Mouse (Mus musculus) limb, embryonic 12.5 days (tissue): Measurements from ENCODE around the gene Pvrig. TPM values are rescaled to one million over a fixed set of nuclear protein-coding genes. Genes with fewer than 3 reads are reported as not detected.
"Not testable (repeated sequence)": the region's sequence is repeated elsewhere in the genome, so short reads cannot be mapped to it uniquely, and the experiment has no call there.

Experiments used
- ATAC-seq: fragments of 200-750 bp; cut with Nextera tagmentation; 2 replicates; pipeline ENCODE4 v1.8.0; 2017; ENCODE audit warnings: low read depth, moderate TSS enrichment; ENCODE audit not compliant: insufficient number of reproducible peaks, insufficient read depth, low FRiP score, low TSS enrichment
- H3K27ac ChIP-seq: fragments of 300-500 bp; sonication (generic); 2 replicates; pipeline ENCODE4 v1.5.1; 2016; ENCODE audit warnings: mild to moderate bottlenecking, moderate library complexity
- H3K27me3 ChIP-seq: fragments of 300-500 bp; sonication (generic); 2 replicates; pipeline ENCODE4 v1.6.1; 2016; ENCODE audit warnings: mild to moderate bottlenecking, moderate library complexity
- H3K36me3 ChIP-seq: fragments of 300-500 bp; sonication (generic); 2 replicates; pipeline ENCODE4 v1.6.1; 2016; ENCODE audit warnings: mild to moderate bottlenecking, moderate library complexity
- H3K4me1 ChIP-seq: fragments of 300-500 bp; sonication (generic); replicated peaks from 2 replicates; pipeline ENCODE4 v1.6.1; 2016
- H3K4me2 ChIP-seq: fragments of 300-500 bp; sonication (generic); 2 replicates; pipeline ENCODE4 v1.6.1; 2016; ENCODE audit warnings: mild to moderate bottlenecking, moderate library complexity
- H3K4me3 ChIP-seq: fragments of 300-500 bp; sonication (generic); replicated peaks from 2 replicates; pipeline ENCODE4 v1.5.1; 2016; ENCODE audit warnings: mild to moderate bottlenecking
- H3K9ac ChIP-seq: fragments of 300-500 bp; sonication (generic); replicated peaks from 2 replicates; pipeline ENCODE4 v1.6.1; 2016; ENCODE audit warnings: mild to moderate bottlenecking, moderate library complexity
- H3K9me3 ChIP-seq: fragments of 300-500 bp; sonication (generic); 2 replicates; pipeline ENCODE4 v1.6.1; 2016; ENCODE audit warnings: mild to moderate bottlenecking, moderate library complexity
- WGBS: fragments of 180-500 bp; shearing (Covaris S2); methylation state at CpG from one replicate; pipeline ENCODE4 v1.1.7; 2016; 5-methylcytosine and 5-hydroxymethylcytosine counted together
- polyA plus RNA-seq: library from polyadenylated mRNA; unstranded; fragments of >200 nt; fragmentation: Nextera tagmentation; extraction: Ambion mirVana; gene quantifications from 2 replicates; pipeline ENCODE4 v1.2.1, GENCODE M21; 2016

Gene Pvrig
- not detected in 2 replicates for polyA plus RNA-seq

DNA sequence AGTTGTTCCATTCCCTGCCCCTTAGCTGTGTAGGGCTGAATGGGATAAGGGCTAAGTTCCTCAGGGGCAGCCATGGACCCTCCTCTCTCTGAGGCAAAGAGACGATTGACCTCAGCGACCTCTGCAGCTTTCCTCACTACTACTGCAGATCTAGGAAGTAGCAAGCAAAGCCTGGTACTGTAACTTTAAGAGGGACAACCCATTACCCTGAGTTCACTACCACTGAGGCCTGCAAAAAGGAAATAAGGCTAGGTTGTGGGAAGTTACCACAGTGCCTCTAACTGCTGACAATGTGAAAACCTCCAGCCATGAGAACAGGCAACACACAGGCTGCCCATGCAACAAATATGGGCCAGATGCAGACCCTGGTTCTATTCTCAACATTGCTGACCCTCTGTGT is at the start of gene Pvrig:
Pvrig (plus strand) TSS at position 301 of the 400 bp plus-strand sequence.
- no peak for ATAC-seq
- 71% methylated on average over 2 of the region's 2 CpGs for WGBS

DNA sequence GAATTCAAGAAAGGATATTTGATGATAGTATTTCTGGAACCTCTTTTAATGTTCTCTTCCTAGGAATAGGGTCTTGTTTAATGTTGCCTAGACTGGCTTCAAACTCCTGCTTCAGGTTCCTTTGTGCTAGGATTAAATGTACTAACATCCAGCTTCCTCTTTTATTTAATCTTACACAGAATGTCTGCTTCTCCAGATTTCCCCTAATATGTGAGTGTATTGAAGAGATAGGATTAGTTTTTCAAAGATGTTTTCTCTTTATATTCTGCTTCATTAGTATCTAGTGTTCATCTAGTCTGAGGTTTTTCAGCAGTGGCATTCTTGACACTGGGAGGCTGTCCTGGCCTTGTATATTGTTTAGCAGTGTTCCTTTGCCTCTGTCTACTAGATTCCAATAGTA is 47.6 kb upstream of the Pvrig start:
- Histone ChIP-seq H3K36me3 (no peaks in the 10 kb centered on the region), H3K4me1 (no peaks in the 10 kb centered on the region), H3K27ac (no peak overlapping the region), H3K9ac (no peak overlapping the region), H3K9me3 (no peaks in the 10 kb centered on the region), H3K4me2 (no peak overlapping the region), H3K27me3 (no peaks in the 10 kb centered on the region), H3K4me3 (no peak overlapping the region)
- ATAC-seq: no peak

More for the DNA sequence above, at the start of gene Pvrig:
- H3K36me3 ChIP-seq: no peaks in the 10 kb centered on the region
- no peak within 1 kb of the TSS for H3K9ac ChIP-seq
- H3K27me3 ChIP-seq: no peaks in the 10 kb centered on the region
- no peak within 1 kb of the TSS for H3K4me2 ChIP-seq
- H3K4me3 ChIP-seq: no peak within 1 kb of the TSS
- no peaks in the 10 kb centered on the region for H3K9me3 ChIP-seq
- no peaks in the 10 kb centered on the region for H3K4me1 ChIP-seq
- H3K27ac ChIP-seq: no peak within 1 kb of the TSS

DNA sequence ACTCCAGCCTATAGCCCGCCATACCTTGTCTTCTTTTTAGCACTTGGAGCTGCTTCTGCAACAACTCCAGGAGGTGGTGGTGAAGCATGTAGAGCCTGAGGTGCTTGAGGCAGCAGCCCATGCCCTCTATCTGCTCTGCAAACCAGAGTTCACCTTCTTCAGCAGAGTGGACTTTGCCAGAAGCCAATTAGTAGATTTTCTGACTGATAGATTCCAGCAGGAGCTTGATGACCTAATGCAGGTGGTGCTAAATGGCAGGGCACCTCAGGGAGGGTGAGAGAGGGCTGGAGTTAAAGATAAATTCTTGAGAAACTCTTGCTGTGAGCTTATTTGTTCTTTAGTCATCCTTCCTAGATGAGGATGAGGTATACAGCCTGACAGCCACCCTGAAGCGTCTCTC is 42.1 kb upstream of the Pvrig start:
- H3K36me3 ChIP-seq: no peaks in the 10 kb centered on the region

DNA sequence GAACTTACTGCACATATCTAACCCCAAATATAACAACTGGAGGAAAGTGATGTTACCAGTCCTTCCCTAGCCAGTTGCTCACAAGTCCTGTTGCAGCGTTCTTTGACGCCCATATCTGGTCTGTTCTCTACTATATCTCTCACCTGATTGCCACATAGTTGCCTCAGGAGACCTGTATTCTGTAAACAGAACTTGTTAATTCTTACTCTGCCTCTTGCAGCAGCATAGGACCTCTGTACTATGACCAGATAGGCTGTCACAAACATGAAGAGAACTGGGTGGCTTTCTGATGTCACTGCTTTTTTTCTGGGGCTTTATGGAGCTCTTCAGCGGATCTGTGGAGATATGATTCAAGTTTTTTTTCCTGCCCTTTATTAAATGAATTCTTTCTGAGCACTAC is 29.0 kb upstream of the Pvrig start:
- Histone ChIP-seq H3K9me3 (no peaks in the 10 kb centered on the region), H3K4me2 (no peak overlapping the region), H3K27ac (no peak overlapping the region), H3K9ac (no peak overlapping the region), H3K4me1 (no peaks in the 10 kb centered on the region), H3K4me3 (no peak overlapping the region), H3K27me3 (no peaks in the 10 kb centered on the region), H3K36me3 (no peaks in the 10 kb centered on the region)
- 85% methylated on average over 3 of the region's 3 CpGs for WGBS
- no peak for ATAC-seq

More for the DNA sequence above, 42.1 kb upstream of the Pvrig start:
- Histone ChIP-seq H3K4me1 (no peaks in the 10 kb centered on the region), H3K4me2 (no peak overlapping the region), H3K27me3 (no peaks in the 10 kb centered on the region), H3K27ac (no peak overlapping the region), H3K9ac (no peak overlapping the region), H3K9me3 (no peaks in the 10 kb centered on the region), H3K4me3 (no peak overlapping the region)
- ATAC-seq: no peak
- WGBS: 81% methylated on average over 2 of the region's 2 CpGs

DNA sequence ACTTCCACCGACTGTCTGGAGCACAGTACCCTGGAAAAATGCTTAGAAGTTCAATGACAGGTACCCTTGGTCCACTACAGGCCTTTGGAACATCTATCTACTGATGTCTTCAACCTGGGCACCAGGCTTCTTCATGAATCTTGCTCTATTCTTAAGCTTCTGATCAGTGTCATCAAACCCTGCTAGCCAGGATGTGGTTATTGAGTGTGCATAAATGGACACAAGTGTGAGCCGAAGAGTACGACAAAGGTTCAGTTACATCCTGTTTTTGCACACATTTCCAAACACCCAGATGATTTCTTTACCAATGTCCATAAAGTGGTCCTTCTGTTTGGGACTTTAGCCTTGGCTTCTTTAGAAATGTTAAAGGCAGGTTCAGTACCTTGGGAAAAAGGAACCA is 1.5 kb downstream of the Pvrig start:
- Histone ChIP-seq H3K27ac (no peak overlapping the region), H3K27me3 (no peaks in the 10 kb centered on the region), H3K36me3 (no peaks in the 10 kb centered on the region), H3K9ac (no peak overlapping the region), H3K4me3 (no peak overlapping the region), H3K4me2 (no peak overlapping the region), H3K9me3 (no peaks in the 10 kb centered on the region), H3K4me1 (no peaks in the 10 kb centered on the region)
- 86% methylated on average over 3 of the region's 3 CpGs for WGBS
- ATAC-seq: no peak

DNA sequence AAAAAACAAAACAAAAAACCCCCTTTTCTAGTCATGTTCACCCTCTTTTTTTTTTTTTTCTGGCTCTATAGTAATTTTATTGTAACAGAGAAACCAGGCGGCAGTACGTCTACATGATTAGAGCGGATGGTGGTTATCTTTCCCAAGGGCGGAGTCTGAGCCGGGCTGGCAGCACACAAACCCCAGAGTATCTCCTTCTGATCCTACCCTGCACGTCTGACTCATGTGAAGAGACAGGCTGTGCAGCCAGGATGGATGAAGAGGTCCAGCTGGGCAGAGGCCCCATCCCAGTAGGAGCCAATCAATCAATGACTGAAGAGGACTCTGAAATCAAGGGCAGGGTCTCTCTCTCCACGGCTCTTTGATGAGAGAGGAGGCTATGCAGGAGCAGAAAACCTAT is 21.4 kb downstream of the Pvrig start:
- ATAC-seq, H3K4me2 ChIP-seq, H3K27me3 ChIP-seq, H3K36me3 ChIP-seq, H3K27ac ChIP-seq, H3K9me3 ChIP-seq, H3K4me3 ChIP-seq, H3K4me1 ChIP-seq, H3K9ac ChIP-seq: not testable (repeated sequence)
- WGBS: 70% methylated on average over 7 of the region's 7 CpGs

DNA sequence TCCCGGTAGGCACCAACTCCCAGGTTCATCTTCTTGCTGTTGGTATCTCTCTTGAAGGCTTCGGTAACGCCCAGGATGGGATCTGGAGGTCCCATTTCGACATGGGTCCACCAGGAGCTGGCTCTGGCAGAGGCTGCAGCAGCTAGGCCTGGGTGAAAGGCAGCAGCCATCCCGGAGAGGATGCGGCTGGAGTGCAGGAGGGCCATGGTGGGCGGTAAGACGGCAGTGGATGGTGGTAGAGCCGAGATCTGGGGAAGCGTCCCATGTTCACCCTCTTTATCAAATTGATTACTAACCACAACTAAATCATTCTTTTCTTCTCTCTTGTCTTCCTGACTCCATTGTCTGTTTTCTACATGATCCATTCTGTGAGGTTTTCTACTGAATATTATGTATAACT is 23.6 kb downstream of the Pvrig start:
- whole genome bisulfite sequencing: 86% methylated on average over 10 of the region's 10 CpGs
- H3K36me3 ChIP-seq, H3K4me1 ChIP-seq, H3K4me3 ChIP-seq, H3K4me2 ChIP-seq, H3K9me3 ChIP-seq, H3K27me3 ChIP-seq, H3K9ac ChIP-seq, H3K27ac ChIP-seq, ATAC-seq: not testable (repeated sequence)

Other genes starting within 250 kb of the Pvrig start
- gene Zscan21, start 225.1 kb upstream of the Pvrig start, polyA plus RNA-seq: 78.8 and 80.9 TPM in 2 replicates
- gene Zfp113, start 186.2 kb upstream of the Pvrig start, polyA plus RNA-seq: 23.4 and 27.4 TPM in 2 replicates
- 332 and 333 TPM in 2 replicates for gene Cops6, start 180.9 kb upstream of the Pvrig start, polyA plus RNA-seq
- 32.0 and 36.3 TPM in 2 replicates for gene Ap4m1, start 170.0 kb upstream of the Pvrig start, polyA plus RNA-seq
- 298 and 302 TPM in 2 replicates for gene Mcm7, start 169.5 kb upstream of the Pvrig start, polyA plus RNA-seq
- 114 and 122 TPM in 2 replicates for gene Taf6, start 154.5 kb upstream of the Pvrig start, polyA plus RNA-seq
- gene Cnpy4, start 154.5 kb upstream of the Pvrig start, polyA plus RNA-seq: 57.7 and 64.7 TPM in 2 replicates
- gene Mblac1, start 147.6 kb upstream of the Pvrig start, polyA plus RNA-seq: 9.7 and 12.2 TPM in 2 replicates
- not detected in 2 replicates for gene Nxpe5, start 116.1 kb upstream of the Pvrig start, polyA plus RNA-seq
- 41.8 and 42.5 TPM in 2 replicates for gene Lamtor4, start 86.5 kb upstream of the Pvrig start, polyA plus RNA-seq
- 9.7 and 11.0 TPM in 2 replicates for gene BC037034, start 77.9 kb upstream of the Pvrig start, polyA plus RNA-seq
- 4.0 and 4.5 TPM in 2 replicates for gene Gal3st4, start 69.1 kb upstream of the Pvrig start, polyA plus RNA-seq
- gene Gm43720, start 62.0 kb upstream of the Pvrig start, polyA plus RNA-seq: 0.12 and 0.25 TPM in 2 replicates
- gene Gpc2, start 62.0 kb upstream of the Pvrig start, polyA plus RNA-seq: 62.5 and 62.8 TPM in 2 replicates
- gene Stag3, start 61.7 kb upstream of the Pvrig start, polyA plus RNA-seq: 8.2 and 9.2 TPM in 2 replicates
- gene Zfp157, start 99.5 kb downstream of the Pvrig start, polyA plus RNA-seq: 57.3 and 57.4 TPM in 2 replicates
- gene 1700123K08Rik, start 222.8 kb downstream of the Pvrig start, polyA plus RNA-seq: not detected in 2 replicates